Mouse (Mus musculus): ENCODE data around the gene Trappc12. TPM values are rescaled to one million over a fixed set of nuclear protein-coding genes. Genes with fewer than 3 reads are reported as not detected.

The Trappc12 gene
- 29.5 and 30.5 TPM in 2 replicates for polyA plus RNA-seq (2015; fragmentation: Nextera tagmentation; extraction: Ambion mirVana)

GRCm38 (mm10) chr12:28750021-28750633 lies at the start of gene Trappc12:
TSS of gene Trappc12 (minus strand) at chr12:28750472.
- ATAC-seq (ENCODE audit: extremely low read depth, insufficient number of reproducible peaks, low FRiP score, low TSS enrichment): peak; percentile 84
- Histone ChIP-seq H3K4me2 (peak within 1 kb of the TSS; percentile 99), H3K4me3 (peak within 1 kb of the TSS; percentile 85), H3K27me3 (replicated peaks) (no peaks in the 10 kb centered on the region), H3K36me3 (peaks cover 23% of the 10 kb centered on the region), H3K27ac (replicated peaks) (peak within 1 kb of the TSS; percentile 51; the same call in 1 of the 2 replicates), H3K9me3 (no peaks in the 10 kb centered on the region), H3K9ac (peak within 1 kb of the TSS; percentile 92), H3K4me1 (peaks cover 34% of the 10 kb centered on the region)
- under 1% methylated on average over 41 of the region's 41 CpGs for WGBS

- H3K27ac ChIP-seq (replicated peaks): no peak overlapping the region
These were observed 49.6 kb upstream of the Trappc12 start for GRCm38 (mm10) chr12:28799798-28800411.

GRCm38 (mm10) chr12:28796881-28797420 lies 46.7 kb upstream of the Trappc12 start:
- no peaks in the 10 kb centered on the region for H3K27me3 ChIP-seq (replicated peaks)
- no peak overlapping the region for H3K4me2 ChIP-seq

More at GRCm38 (mm10) chr12:28799798-28800411, 49.6 kb upstream of the Trappc12 start:
- Histone ChIP-seq H3K27me3 (replicated peaks) (no peaks in the 10 kb centered on the region), H3K9ac (no peak overlapping the region), H3K4me2 (no peak overlapping the region), H3K4me1 (peaks cover 33% of the 10 kb centered on the region), H3K4me3 (no peak overlapping the region), H3K9me3 (peaks cover 7% of the 10 kb centered on the region), H3K36me3 (no peaks in the 10 kb centered on the region)
- ATAC-seq (ENCODE audit: extremely low read depth, insufficient number of reproducible peaks, low FRiP score, low TSS enrichment): no peak
- WGBS: 72% methylated on average over 11 of the region's 11 CpGs

GRCm38 (mm10) chr12:28795041-28795440 lies 44.8 kb upstream of the Trappc12 start:
- Histone ChIP-seq H3K4me2 (no peak overlapping the region), H3K4me1 (peaks cover 11% of the 10 kb centered on the region), H3K27ac (replicated peaks) (peak overlapping the region; percentile 33; the same call in 1 of the 2 replicates), H3K36me3 (no peaks in the 10 kb centered on the region), H3K4me3 (no peak overlapping the region), H3K27me3 (replicated peaks) (no peaks in the 10 kb centered on the region), H3K9ac (no peak overlapping the region), H3K9me3 (peaks cover 7% of the 10 kb centered on the region)
- 53% methylated on average over 3 of the region's 3 CpGs for WGBS
- no peak for ATAC-seq (ENCODE audit: extremely low read depth, insufficient number of reproducible peaks, low FRiP score, low TSS enrichment)

More at GRCm38 (mm10) chr12:28796881-28797420, 46.7 kb upstream of the Trappc12 start:
- no peak overlapping the region for H3K4me3 ChIP-seq
- ATAC-seq (ENCODE audit: extremely low read depth, insufficient number of reproducible peaks, low FRiP score, low TSS enrichment): no peak
- H3K4me1 ChIP-seq: peaks cover 25% of the 10 kb centered on the region
- H3K27ac ChIP-seq (replicated peaks): no peak overlapping the region
- H3K36me3 ChIP-seq: no peaks in the 10 kb centered on the region
- H3K9me3 ChIP-seq: peaks cover 7% of the 10 kb centered on the region
- no peak overlapping the region for H3K9ac ChIP-seq

DNA sequence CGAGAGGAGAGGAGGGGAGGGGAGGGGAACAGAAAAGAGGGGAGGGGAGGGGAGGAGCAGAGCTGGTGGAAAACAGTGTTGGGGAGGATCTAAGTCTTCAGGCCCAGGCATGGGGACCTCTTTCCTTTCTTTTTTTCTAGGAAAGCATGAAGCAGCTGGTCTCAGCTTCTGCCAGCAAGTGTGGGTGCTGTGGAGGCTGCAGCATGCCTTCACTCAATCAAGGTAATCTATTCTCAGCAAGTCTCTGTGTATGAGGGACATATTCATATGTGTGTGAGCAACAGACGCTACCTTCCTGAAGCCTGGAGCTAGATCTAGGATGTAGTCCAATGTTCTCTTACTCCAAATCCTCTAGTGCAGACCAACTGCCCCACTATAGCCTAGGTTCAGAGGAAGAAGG lies 43.4 kb upstream of the Trappc12 start:
- Histone ChIP-seq H3K4me1 (peaks cover 11% of the 10 kb centered on the region), H3K36me3 (no peaks in the 10 kb centered on the region), H3K4me2 (no peak overlapping the region), H3K9ac (no peak overlapping the region), H3K9me3 (peaks cover 7% of the 10 kb centered on the region), H3K4me3 (no peak overlapping the region), H3K27ac (replicated peaks) (no peak overlapping the region), H3K27me3 (replicated peaks) (no peaks in the 10 kb centered on the region)
- ATAC-seq (ENCODE audit: extremely low read depth, insufficient number of reproducible peaks, low FRiP score, low TSS enrichment): no peak
- WGBS: 57% methylated on average over 2 of the region's 2 CpGs

GRCm38 (mm10) chr12:28792613-28793012 lies 42.3 kb upstream of the Trappc12 start:
- H3K4me1 ChIP-seq: peaks cover 11% of the 10 kb centered on the region
- no peaks in the 10 kb centered on the region for H3K9me3 ChIP-seq
- no peak overlapping the region for H3K4me2 ChIP-seq
- ATAC-seq (ENCODE audit: extremely low read depth, insufficient number of reproducible peaks, low FRiP score, low TSS enrichment): no peak
- WGBS: 85% methylated on average over 3 of the region's 3 CpGs
- no peak overlapping the region for H3K27ac ChIP-seq (replicated peaks)
- H3K27me3 ChIP-seq (replicated peaks): no peaks in the 10 kb centered on the region
- no peak overlapping the region for H3K9ac ChIP-seq
- no peaks in the 10 kb centered on the region for H3K36me3 ChIP-seq
- H3K4me3 ChIP-seq: no peak overlapping the region

- no peak overlapping the region for H3K4me3 ChIP-seq
- no peak overlapping the region for H3K27ac ChIP-seq (replicated peaks)
- H3K4me1 ChIP-seq: 0 out of 2 replicates have a peak, but pooled peaks cover 8% of the 10 kb centered on the region
- no peaks in the 10 kb centered on the region for H3K36me3 ChIP-seq
- 88% methylated on average over 6 of the region's 6 CpGs for WGBS
- no peaks in the 10 kb centered on the region for H3K9me3 ChIP-seq
- H3K9ac ChIP-seq: no peak overlapping the region
- H3K4me2 ChIP-seq: no peak overlapping the region
- H3K27me3 ChIP-seq (replicated peaks): no peaks in the 10 kb centered on the region
- no peak for ATAC-seq (ENCODE audit: extremely low read depth, insufficient number of reproducible peaks, low FRiP score, low TSS enrichment)
These were observed 36.0 kb upstream of the Trappc12 start for GRCm38 (mm10) chr12:28786310-28786709.

- no peak overlapping the region for H3K4me2 ChIP-seq
- no peak overlapping the region for H3K27ac ChIP-seq (replicated peaks)
- no peaks in the 10 kb centered on the region for H3K9me3 ChIP-seq
- no peak overlapping the region for H3K4me3 ChIP-seq
- 4% methylated on average over 1 of the region's 1 CpGs for WGBS
- H3K9ac ChIP-seq: no peak overlapping the region
- ATAC-seq (ENCODE audit: extremely low read depth, insufficient number of reproducible peaks, low FRiP score, low TSS enrichment): no peak
- H3K36me3 ChIP-seq: no peaks in the 10 kb centered on the region
- H3K27me3 ChIP-seq (replicated peaks): no peaks in the 10 kb centered on the region
- H3K4me1 ChIP-seq: 0 out of 2 replicates have a peak, but pooled peaks cover 8% of the 10 kb centered on the region
These were observed 35.0 kb upstream of the Trappc12 start for GRCm38 (mm10) chr12:28785299-28785698.

GRCm38 (mm10) chr12:28784864-28785263 lies 34.6 kb upstream of the Trappc12 start:
- Histone ChIP-seq H3K4me3 (no peak overlapping the region), H3K9me3 (no peaks in the 10 kb centered on the region), H3K9ac (no peak overlapping the region), H3K36me3 (no peaks in the 10 kb centered on the region), H3K4me1 (0 out of 2 replicates have a peak, but pooled peaks cover 8% of the 10 kb centered on the region), H3K4me2 (no peak overlapping the region), H3K27ac (replicated peaks) (no peak overlapping the region), H3K27me3 (replicated peaks) (no peaks in the 10 kb centered on the region)
- WGBS: 64% methylated on average over 8 of the region's 8 CpGs
- no peak for ATAC-seq (ENCODE audit: extremely low read depth, insufficient number of reproducible peaks, low FRiP score, low TSS enrichment)

- H3K4me1 ChIP-seq: 0 out of 2 replicates have a peak, but pooled peaks cover 8% of the 10 kb centered on the region
- no peaks in the 10 kb centered on the region for H3K36me3 ChIP-seq
- H3K9ac ChIP-seq: no peak overlapping the region
- H3K4me2 ChIP-seq: no peak overlapping the region
- H3K27me3 ChIP-seq (replicated peaks): no peaks in the 10 kb centered on the region
- H3K9me3 ChIP-seq: no peaks in the 10 kb centered on the region
- H3K27ac ChIP-seq (replicated peaks): no peak overlapping the region
- 33% methylated on average over 4 of the region's 4 CpGs for WGBS
- no peak for ATAC-seq (ENCODE audit: extremely low read depth, insufficient number of reproducible peaks, low FRiP score, low TSS enrichment)
- H3K4me3 ChIP-seq: no peak overlapping the region
These were observed 34.1 kb upstream of the Trappc12 start for GRCm38 (mm10) chr12:28784355-28784754.

DNA sequence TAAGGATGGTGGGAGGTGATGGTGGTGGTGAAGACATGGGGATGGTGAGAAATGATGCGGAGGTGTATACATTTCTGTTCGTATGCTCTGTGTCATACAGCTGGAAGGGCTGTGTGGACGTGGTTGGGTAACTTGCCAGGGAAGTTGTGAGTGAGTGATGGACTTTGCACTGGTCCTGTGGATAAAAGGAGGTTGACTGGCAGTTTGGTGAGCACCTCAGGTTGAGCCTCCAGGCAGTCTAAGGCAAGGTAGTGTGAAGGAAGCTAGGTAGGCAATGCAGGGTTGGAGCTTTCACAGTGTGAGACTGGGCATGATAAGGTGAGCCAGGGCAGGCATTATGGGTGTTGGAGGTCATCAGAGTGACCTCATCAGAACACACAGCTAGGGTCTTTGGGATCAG lies 32.4 kb upstream of the Trappc12 start:
- H3K36me3 ChIP-seq: no peaks in the 10 kb centered on the region
- WGBS: 88% methylated on average over 3 of the region's 3 CpGs

More for the DNA sequence above, 32.4 kb upstream of the Trappc12 start:
- no peak overlapping the region for H3K9ac ChIP-seq
- no peaks in the 10 kb centered on the region for H3K9me3 ChIP-seq
- no peaks in the 10 kb centered on the region for H3K27me3 ChIP-seq (replicated peaks)
- no peak for ATAC-seq (ENCODE audit: extremely low read depth, insufficient number of reproducible peaks, low FRiP score, low TSS enrichment)
- 0 out of 2 replicates have a peak, but pooled peaks cover 14% of the 10 kb centered on the region for H3K4me1 ChIP-seq
- no peak overlapping the region for H3K4me2 ChIP-seq
- H3K4me3 ChIP-seq: no peak overlapping the region
- H3K27ac ChIP-seq (replicated peaks): no peak overlapping the region
